Mouse (Mus musculus) limb, embryonic 11.5 days (tissue): Measurements from ENCODE around the gene Nuak1. TPM values are rescaled to one million over a fixed set of nuclear protein-coding genes. Genes with fewer than 3 reads are reported as not detected.

Experiments
- ATAC-seq: fragments of 200-750 bp; cut with Nextera tagmentation; 2 replicates; pipeline ENCODE4 v1.8.0; 2017; ENCODE audit warnings: low read depth; ENCODE audit not compliant: insufficient number of reproducible peaks, low FRiP score, low TSS enrichment
- DNase-seq: peaks from one replicate; pipeline ENCODE4 v3.0.0-alpha.2; 2015; ENCODE audit warnings: low spot score
- H3K27ac ChIP-seq: fragments of 300-500 bp; sonication (generic); replicated peaks from 2 replicates; pipeline ENCODE4 v1.5.1; 2014; ENCODE audit warnings: low read depth, mild to moderate bottlenecking, low read length
- H3K27me3 ChIP-seq: fragments of 300-500 bp; sonication (generic); 2 replicates; pipeline ENCODE4 v1.6.1; 2014; ENCODE audit warnings: mild to moderate bottlenecking, low read length, mixed read lengths; ENCODE audit not compliant: control insufficient read depth, insufficient read depth
- H3K36me3 ChIP-seq: fragments of 300-500 bp; sonication (generic); 2 replicates; pipeline ENCODE4 v1.6.1; 2014; ENCODE audit warnings: mild to moderate bottlenecking, low read length, moderate library complexity, mixed read lengths; ENCODE audit not compliant: control insufficient read depth, insufficient read depth
- H3K4me1 ChIP-seq: fragments of 300-500 bp; sonication (generic); 2 replicates; pipeline ENCODE4 v1.6.1; 2014; ENCODE audit warnings: low read length, mixed read lengths; ENCODE audit not compliant: control insufficient read depth, insufficient read depth
- H3K4me2 ChIP-seq: fragments of 300-500 bp; sonication (generic); 2 replicates; pipeline ENCODE4 v1.6.1; 2014; ENCODE audit warnings: low read depth, mild to moderate bottlenecking, moderate library complexity; ENCODE audit not compliant: severe bottlenecking
- H3K4me3 ChIP-seq: fragments of 300-500 bp; sonication (generic); 2 replicates; pipeline ENCODE4 v1.5.1; 2014; ENCODE audit warnings: low read depth, low read length
- H3K9ac ChIP-seq: fragments of 300-500 bp; sonication (generic); 2 replicates; pipeline ENCODE4 v1.6.1; 2014; ENCODE audit warnings: mild to moderate bottlenecking, low read length
- H3K9me3 ChIP-seq: fragments of 300-500 bp; sonication (generic); 2 replicates; pipeline ENCODE4 v1.6.1; 2016; ENCODE audit warnings: low read length; ENCODE audit not compliant: control insufficient read depth
- WGBS: fragments of 180-500 bp; shearing (Covaris S2); extraction: QIAGEN DNeasy Blood & Tissue Kit; methylation state at CpG from one replicate; pipeline ENCODE4 v1.1.7; 2014; 5-methylcytosine and 5-hydroxymethylcytosine counted together
- polyA plus RNA-seq: library from polyadenylated mRNA; unstranded; fragments of >200 nt; fragmentation: Nextera tagmentation; extraction: Ambion mirVana; gene quantifications from 2 replicates; pipeline ENCODE4 v1.2.1, GENCODE M21; 2014

The Nuak1 gene
- polyA plus RNA-seq, 1 experiment from 2014 or later, result 2.0 TPM

- no peak overlapping the region for H3K27ac ChIP-seq
- no peaks in the 10 kb centered on the region for H3K9me3 ChIP-seq
- H3K36me3 ChIP-seq, result no peaks in the 10 kb centered on the region
- no peak overlapping the region for H3K9ac ChIP-seq
- no peak overlapping the region for H3K4me3 ChIP-seq
- DNase-seq (no peak), ATAC-seq (no peak)
- H3K4me2 ChIP-seq, result no peak overlapping the region
- H3K4me1 ChIP-seq, result 0 out of 2 replicates have a peak, but pooled peaks cover 7% of the 10 kb centered on the region
- no peaks in the 10 kb centered on the region for H3K27me3 ChIP-seq
- WGBS, result 60% methylated on average over 8 of the region's 8 CpGs
Observed at GRCm38 (mm10) chr10:84480667-84481326, 40.4 kb upstream of the Nuak1 start.

- 0 out of 2 replicates have a peak, but pooled peaks cover 7% of the 10 kb centered on the region for H3K4me1 ChIP-seq
- H3K4me2 ChIP-seq, result no peak overlapping the region
Observed at GRCm38 (mm10) chr10:84480146-84480545, 39.7 kb upstream of the Nuak1 start.

GRCm38 (mm10) chr10:84477613-84478076 lies 37.2 kb upstream of the Nuak1 start:
- Histone ChIP-seq H3K4me2 (no peak overlapping the region), H3K9me3 (no peaks in the 10 kb centered on the region), H3K9ac (no peak overlapping the region), H3K36me3 (no peaks in the 10 kb centered on the region), H3K27ac (no peak overlapping the region), H3K4me1 (0 out of 2 replicates have a peak, but pooled peaks cover 7% of the 10 kb centered on the region), H3K27me3 (no peaks in the 10 kb centered on the region), H3K4me3 (no peak overlapping the region)
- ATAC-seq, result peak; percentile 47; the same call in 1 of the 2 replicates
- peak; percentile 34 for DNase-seq
- WGBS, result 13% methylated on average over 3 of the region's 3 CpGs

More at GRCm38 (mm10) chr10:84480146-84480545, 39.7 kb upstream of the Nuak1 start:
- no peak overlapping the region for H3K27ac ChIP-seq
- H3K36me3 ChIP-seq, result no peaks in the 10 kb centered on the region
- no peaks in the 10 kb centered on the region for H3K27me3 ChIP-seq
- DNase-seq (no peak), ATAC-seq (no peak)
- WGBS, result 89% methylated on average over 4 of the region's 4 CpGs
- no peaks in the 10 kb centered on the region for H3K9me3 ChIP-seq
- H3K9ac ChIP-seq, result no peak overlapping the region
- H3K4me3 ChIP-seq, result no peak overlapping the region

- ATAC-seq, result no peak
- no peak overlapping the region for H3K4me3 ChIP-seq
- H3K4me2 ChIP-seq, result no peak overlapping the region
- no peaks in the 10 kb centered on the region for H3K36me3 ChIP-seq
- H3K27me3 ChIP-seq, result no peaks in the 10 kb centered on the region
- H3K4me1 ChIP-seq, result 0 out of 2 replicates have a peak, but pooled peaks cover 7% of the 10 kb centered on the region
- DNase-seq, result no peak
- no peaks in the 10 kb centered on the region for H3K9me3 ChIP-seq
- H3K9ac ChIP-seq, result no peak overlapping the region
- WGBS, result 68% methylated on average over 4 of the region's 4 CpGs
- no peak overlapping the region for H3K27ac ChIP-seq
Observed at GRCm38 (mm10) chr10:84477045-84477612, 36.7 kb upstream of the Nuak1 start.

GRCm38 (mm10) chr10:84467555-84468164 lies 27.3 kb upstream of the Nuak1 start:
- no peak for ATAC-seq
- no peak overlapping the region for H3K9ac ChIP-seq
- no peaks in the 10 kb centered on the region for H3K9me3 ChIP-seq
- H3K27me3 ChIP-seq, result no peaks in the 10 kb centered on the region
- no peaks in the 10 kb centered on the region for H3K4me1 ChIP-seq
- no peak overlapping the region for H3K4me3 ChIP-seq
- 42% methylated on average over 6 of the region's 6 CpGs for WGBS
- H3K36me3 ChIP-seq, result no peaks in the 10 kb centered on the region
- H3K27ac ChIP-seq, result no peak overlapping the region
- H3K4me2 ChIP-seq, result no peak overlapping the region
- no peak for DNase-seq

GRCm38 (mm10) chr10:84465511-84465910 lies 25.1 kb upstream of the Nuak1 start:
- H3K4me3 ChIP-seq, result no peak overlapping the region
- no peaks in the 10 kb centered on the region for H3K36me3 ChIP-seq
- no peak overlapping the region for H3K9ac ChIP-seq
- no peak for DNase-seq
- H3K27ac ChIP-seq, result no peak overlapping the region
- H3K9me3 ChIP-seq, result no peaks in the 10 kb centered on the region
- ATAC-seq, result no peak
- no peaks in the 10 kb centered on the region for H3K4me1 ChIP-seq
- H3K27me3 ChIP-seq, result no peaks in the 10 kb centered on the region
- H3K4me2 ChIP-seq, result no peak overlapping the region
- 79% methylated on average over 4 of the region's 4 CpGs for WGBS

- Histone ChIP-seq H3K9ac (no peak overlapping the region), H3K4me2 (no peak overlapping the region), H3K27me3 (no peaks in the 10 kb centered on the region), H3K4me1 (no peaks in the 10 kb centered on the region), H3K4me3 (no peak overlapping the region), H3K36me3 (no peaks in the 10 kb centered on the region), H3K9me3 (no peaks in the 10 kb centered on the region), H3K27ac (no peak overlapping the region)
- no peak for ATAC-seq
- no peak for DNase-seq
- WGBS, result 81% methylated on average over 8 of the region's 8 CpGs
Observed at GRCm38 (mm10) chr10:84460420-84461101, 20.2 kb upstream of the Nuak1 start.

GRCm38 (mm10) chr10:84458094-84458493 lies 17.7 kb upstream of the Nuak1 start:
- Histone ChIP-seq H3K27ac (no peak overlapping the region), H3K4me3 (no peak overlapping the region), H3K9ac (no peak overlapping the region), H3K27me3 (no peaks in the 10 kb centered on the region), H3K9me3 (no peaks in the 10 kb centered on the region), H3K4me1 (no peaks in the 10 kb centered on the region), H3K36me3 (no peaks in the 10 kb centered on the region), H3K4me2 (no peak overlapping the region)
- no peak for DNase-seq
- 80% methylated on average over 5 of the region's 5 CpGs for WGBS
- ATAC-seq, result no peak
